16 mouse cellular contexts compared by ENCODE assay signal in genomic region chr5:52697291-52697690, GRCm38 (mm10).
"Had no signal": no experiment of that assay in that cellular context is flagged by ENCODE, and none has a peak within 500 bp of the region (broad histone marks: within the 10 kb centered on the region; RNA-seq: fewer than 3 reads in every experiment).

No protein-coding gene starts in this region.

- H3K9ac ChIP-seq: liver, postnatal 0 days; lung, embryonic 15.5 days; midbrain, embryonic 13.5 days; midbrain, embryonic 15.5 days; neural tube, embryonic 12.5 days; stomach, embryonic 15.5 days had no signal

- H3K27ac ChIP-seq: lung, embryonic 15.5 days; macrophage; midbrain, embryonic 13.5 days; midbrain, embryonic 15.5 days; neural tube, embryonic 12.5 days; stomach, embryonic 15.5 days had no signal

- H3K4me2 ChIP-seq: lung, embryonic 15.5 days; midbrain, embryonic 11.5 days; midbrain, embryonic 13.5 days; midbrain, embryonic 15.5 days; neural tube, embryonic 12.5 days; stomach, embryonic 15.5 days had no signal

- H3K27me3 ChIP-seq: lung, embryonic 15.5 days; midbrain, embryonic 13.5 days; midbrain, embryonic 15.5 days; neural tube, embryonic 12.5 days; stomach, embryonic 15.5 days had no signal

- H3K4me3 ChIP-seq: lung, embryonic 15.5 days; midbrain, embryonic 13.5 days; midbrain, embryonic 15.5 days; neural tube, embryonic 12.5 days; stomach, embryonic 15.5 days had no signal

- H3K36me3 ChIP-seq: lung, embryonic 15.5 days; midbrain, embryonic 13.5 days; midbrain, embryonic 15.5 days; neural tube, embryonic 12.5 days; stomach, embryonic 15.5 days had no signal

- H3K4me1 ChIP-seq: lung, embryonic 15.5 days; midbrain, embryonic 13.5 days; midbrain, embryonic 15.5 days; neural tube, embryonic 12.5 days; stomach, embryonic 15.5 days had no signal

- DNase-seq: liver, postnatal 0 days; lung, adult 2 months; lung, postnatal 14 days; lung, postnatal 36 days; right cerebral cortex, postnatal 14 days; thymus, adult 18-20 months; thymus, postnatal 14 days; thymus, postnatal 36 days had no signal

- H3K9me3 ChIP-seq: lung, embryonic 15.5 days; midbrain, embryonic 13.5 days; midbrain, embryonic 15.5 days; neural tube, embryonic 12.5 days; stomach, embryonic 15.5 days had no signal

- ATAC-seq: liver, postnatal 0 days; lung, postnatal 0 days; midbrain, embryonic 13.5 days; midbrain, embryonic 15.5 days had no signal
